8 mouse cellular contexts compared by ENCODE assay signal in genomic region chr2:84479036-84479435, GRCm38 (mm10). TPM values are rescaled to one million over a fixed set of nuclear protein-coding genes. Genes with fewer than 3 reads are reported as not detected.
DNase-seq lines count a peak whose midpoint lies in the region; ATAC-seq and TF ChIP-seq lines count a peak whose summit lies in the region.

No protein-coding gene starts in this region.

- H3K27me3 ChIP-seq in forebrain, postnatal 0 days (ENCODE audit: insufficient read depth, low read length), result no peaks in the 10 kb centered on the region
- no peaks in the 10 kb centered on the region for H3K27me3 ChIP-seq in forebrain, embryonic 13.5 days
- no peaks in the 10 kb centered on the region for H3K27me3 ChIP-seq in embryonic facial prominence, embryonic 14.5 days (replicated peaks; ENCODE audit: control insufficient read depth, insufficient read depth, low read length)
- no peaks in the 10 kb centered on the region for H3K27me3 ChIP-seq in intestine, postnatal 0 days (replicated peaks; ENCODE audit: control insufficient read depth, insufficient read depth, low read length)
- H3K27me3 ChIP-seq in forebrain, embryonic 15.5 days, result no peaks in the 10 kb centered on the region

- H3K9ac ChIP-seq in forebrain, postnatal 0 days, result no peak overlapping the region
- H3K9ac ChIP-seq in forebrain, embryonic 13.5 days, result no peak overlapping the region
- H3K9ac ChIP-seq in embryonic facial prominence, embryonic 14.5 days (ENCODE audit: low read depth, low read length), result no peak overlapping the region
- H3K9ac ChIP-seq in intestine, postnatal 0 days (ENCODE audit: low read depth, low read length), result no peak overlapping the region
- no peak overlapping the region for H3K9ac ChIP-seq in forebrain, embryonic 15.5 days (replicated peaks)

- 38% methylated on average over 3 of the region's 3 CpGs for WGBS in forebrain, postnatal 0 days
- WGBS in forebrain, embryonic 13.5 days, result 46% methylated on average over 3 of the region's 3 CpGs
- WGBS in embryonic facial prominence, embryonic 14.5 days, result 23% methylated on average over 3 of the region's 3 CpGs
- 19% methylated on average over 3 of the region's 3 CpGs for WGBS in intestine, postnatal 0 days
- 36% methylated on average over 3 of the region's 3 CpGs for WGBS in forebrain, embryonic 15.5 days

- TF ChIP-seq CTCF in forebrain, postnatal 0 days (IDR thresholded peaks at IDR 0.05; ENCODE audit: low read depth), result peak; percentile 57
- TF ChIP-seq CTCF in intestine, postnatal 0 days (IDR thresholded peaks at IDR 0.05; ENCODE audit: low read depth), result peak; percentile 80

- H3K4me3 ChIP-seq in forebrain, postnatal 0 days (ENCODE audit: low read depth, low read length), result no peak overlapping the region
- no peak overlapping the region for H3K4me3 ChIP-seq in forebrain, embryonic 13.5 days
- no peak overlapping the region for H3K4me3 ChIP-seq in embryonic facial prominence, embryonic 14.5 days (ENCODE audit: low read depth, low read length)
- no peak overlapping the region for H3K4me3 ChIP-seq in intestine, postnatal 0 days (ENCODE audit: low read depth, low read length)
- H3K4me3 ChIP-seq in forebrain, embryonic 15.5 days, result no peak overlapping the region

- H3K9me3 ChIP-seq in forebrain, postnatal 0 days (ENCODE audit: low read length), result no peaks in the 10 kb centered on the region
- no peaks in the 10 kb centered on the region for H3K9me3 ChIP-seq in forebrain, embryonic 13.5 days (replicated peaks)
- no peaks in the 10 kb centered on the region for H3K9me3 ChIP-seq in embryonic facial prominence, embryonic 14.5 days (ENCODE audit: control insufficient read depth, low read length)
- H3K9me3 ChIP-seq in intestine, postnatal 0 days (ENCODE audit: control insufficient read depth), result no peaks in the 10 kb centered on the region
- H3K9me3 ChIP-seq in forebrain, embryonic 15.5 days, result no peaks in the 10 kb centered on the region

- H3K36me3 ChIP-seq in forebrain, postnatal 0 days (ENCODE audit: insufficient read depth), result no peaks in the 10 kb centered on the region
- H3K36me3 ChIP-seq in forebrain, embryonic 13.5 days (ENCODE audit: poor library complexity, severe bottlenecking), result no peaks in the 10 kb centered on the region
- H3K36me3 ChIP-seq in embryonic facial prominence, embryonic 14.5 days (ENCODE audit: control insufficient read depth, insufficient read depth, low read length), result no peaks in the 10 kb centered on the region
- H3K36me3 ChIP-seq in intestine, postnatal 0 days (ENCODE audit: control insufficient read depth, insufficient read depth), result no peaks in the 10 kb centered on the region
- H3K36me3 ChIP-seq in forebrain, embryonic 15.5 days, result no peaks in the 10 kb centered on the region

- no peak for ATAC-seq in forebrain, postnatal 0 days
- ATAC-seq in forebrain, embryonic 13.5 days, result no peak
- no peak for ATAC-seq in embryonic facial prominence, embryonic 14.5 days (ENCODE audit: low read depth)
- ATAC-seq in intestine, postnatal 0 days, result no peak
- ATAC-seq in forebrain, embryonic 15.5 days (replicated peaks), result no peak

- H3K4me1 ChIP-seq in forebrain, postnatal 0 days (ENCODE audit: insufficient read depth), result no peaks in the 10 kb centered on the region
- H3K4me1 ChIP-seq in forebrain, embryonic 13.5 days, result no peaks in the 10 kb centered on the region
- H3K4me1 ChIP-seq in embryonic facial prominence, embryonic 14.5 days (ENCODE audit: control insufficient read depth, insufficient read depth, low read length), result peaks cover 4% of the 10 kb centered on the region; the same call in 1 of the 2 replicates
- no peaks in the 10 kb centered on the region for H3K4me1 ChIP-seq in intestine, postnatal 0 days (replicated peaks; ENCODE audit: control insufficient read depth, insufficient read depth, low read length)
- no peaks in the 10 kb centered on the region for H3K4me1 ChIP-seq in forebrain, embryonic 15.5 days

- no peak overlapping the region for H3K4me2 ChIP-seq in forebrain, postnatal 0 days (ENCODE audit: low read depth)
- no peak overlapping the region for H3K4me2 ChIP-seq in forebrain, embryonic 13.5 days
- H3K4me2 ChIP-seq in embryonic facial prominence, embryonic 14.5 days (ENCODE audit: low read depth, low read length), result peak overlapping the region; percentile 35; the same call in 1 of the 2 replicates
- H3K4me2 ChIP-seq in intestine, postnatal 0 days (replicated peaks; ENCODE audit: low read depth), result peak overlapping the region; percentile 27; the same call in 1 of the 2 replicates
- H3K4me2 ChIP-seq in forebrain, embryonic 15.5 days (replicated peaks), result no peak overlapping the region

- peak; percentile 45 for DNase-seq in forebrain, postnatal 0 days
- peak; percentile 42 for DNase-seq in urinary bladder, postnatal 14 days (ENCODE audit: low spot score)
- DNase-seq in urinary bladder, postnatal 10 days (ENCODE audit: low spot score), result no peak
- peak; percentile 56 for DNase-seq in embryonic facial prominence, embryonic 14.5 days (ENCODE audit: low spot score)
- peak; percentile 91 for DNase-seq in lung, postnatal 36 days

- no peak overlapping the region for H3K27ac ChIP-seq in forebrain, postnatal 0 days (ENCODE audit: low read depth, low read length)
- no peak overlapping the region for H3K27ac ChIP-seq in forebrain, embryonic 13.5 days
- no peak overlapping the region for H3K27ac ChIP-seq in embryonic facial prominence, embryonic 14.5 days (replicated peaks; ENCODE audit: low read depth, low read length)
- no peak overlapping the region for H3K27ac ChIP-seq in intestine, postnatal 0 days (ENCODE audit: low read depth, low read length)
- no peak overlapping the region for H3K27ac ChIP-seq in forebrain, embryonic 15.5 days (replicated peaks)

RNA-seq across cellular contexts. Expression of gene Tfpi, which starts 2.5 kb away (rescaled TPM):
- total RNA-seq in forebrain, postnatal 0 days (2014; rRNA removed), result 11.6 and 16.2 TPM in 2 replicates
- 11.4 and 11.7 TPM in 2 replicates for polyA plus RNA-seq in forebrain, postnatal 0 days (2015; fragmentation: Nextera tagmentation; extraction: Ambion mirVana)
- 8.5 and 9.7 TPM in 2 replicates for polyA plus RNA-seq in forebrain, embryonic 13.5 days (2015; fragmentation: Nextera tagmentation; extraction: Ambion mirVana)
- 44.3 and 44.5 TPM in 2 replicates for polyA plus RNA-seq in embryonic facial prominence, embryonic 14.5 days (2014; fragmentation: Nextera tagmentation; extraction: Ambion mirVana)
- 31.3 and 33.4 TPM in 2 replicates for polyA plus RNA-seq in intestine, postnatal 0 days (2015; fragmentation: Nextera tagmentation; extraction: Ambion mirVana)
- polyA plus RNA-seq in forebrain, embryonic 15.5 days (2015; fragmentation: Nextera tagmentation; extraction: Ambion mirVana), result 9.7 and 10.7 TPM in 2 replicates

RNA-seq across cellular contexts. Expression of gene Calcrl, which starts 53.8 kb away (rescaled TPM):
- 12.5 and 14.1 TPM in 2 replicates for total RNA-seq in forebrain, postnatal 0 days (2014; rRNA removed)
- polyA plus RNA-seq in forebrain, postnatal 0 days (2015; fragmentation: Nextera tagmentation; extraction: Ambion mirVana), result 3.9 and 6.1 TPM in 2 replicates
- 5.6 and 5.7 TPM in 2 replicates for polyA plus RNA-seq in forebrain, embryonic 13.5 days (2015; fragmentation: Nextera tagmentation; extraction: Ambion mirVana)
- 23.3 and 25.2 TPM in 2 replicates for polyA plus RNA-seq in embryonic facial prominence, embryonic 14.5 days (2014; fragmentation: Nextera tagmentation; extraction: Ambion mirVana)
- polyA plus RNA-seq in intestine, postnatal 0 days (2015; fragmentation: Nextera tagmentation; extraction: Ambion mirVana), result 14.2 TPM in 2 replicates
- 5.7 and 6.9 TPM in 2 replicates for polyA plus RNA-seq in forebrain, embryonic 15.5 days (2015; fragmentation: Nextera tagmentation; extraction: Ambion mirVana)

Comparison
In these comparisons a context has a peak if more than half of its experiments do, and no peak if none do; other contexts are left out.
1. H3K4me2 ChIP-seq: peak in embryonic facial prominence, embryonic 14.5 days (single experiment) and intestine, postnatal 0 days (single experiment); none in forebrain, postnatal 0 days (single experiment), forebrain, embryonic 13.5 days (single experiment) and forebrain, embryonic 15.5 days (single experiment).